Mouse (Mus musculus): Measurements from ENCODE around the gene Ntm. TPM values are rescaled to one million over a fixed set of nuclear protein-coding genes. Genes with fewer than 3 reads are reported as not detected.

Gene Ntm
- polyA plus RNA-seq, 1 experiment from 2014 or later = 14.1 TPM

- DNase-seq (ENCODE audit: low spot score, missing footprints) (peak; percentile 59), ATAC-seq (ENCODE audit: low FRiP score) (no peak)
- no peaks in the 10 kb centered on the region for H3K9me3 ChIP-seq (ENCODE audit: control insufficient read depth, low read length)
- WGBS = 87% methylated on average over 6 of the region's 6 CpGs
- H3K4me2 ChIP-seq = no peak overlapping the region
- H3K4me3 ChIP-seq (ENCODE audit: low read depth, low read length) = no peak overlapping the region
- H3K9ac ChIP-seq (ENCODE audit: low read length) = no peak overlapping the region
- H3K27me3 ChIP-seq (ENCODE audit: control insufficient read depth, insufficient read depth, low read length) = no peaks in the 10 kb centered on the region
- H3K4me1 ChIP-seq (ENCODE audit: control insufficient read depth, insufficient read depth, low read length) = no peaks in the 10 kb centered on the region
- no peak overlapping the region for H3K27ac ChIP-seq (ENCODE audit: low read depth, low read length)
- H3K36me3 ChIP-seq (ENCODE audit: control insufficient read depth, insufficient read depth, low read length) = no peaks in the 10 kb centered on the region
Measured at GRCm38 (mm10) chr9:29682224-29682623, 280.7 kb downstream of the Ntm start.

- DNase-seq (ENCODE audit: low spot score, missing footprints) (no peak), ATAC-seq (ENCODE audit: low FRiP score) (no peak)
- H3K4me3 ChIP-seq (ENCODE audit: low read depth, low read length) = no peak overlapping the region
Measured at GRCm38 (mm10) chr9:29680677-29681076, 282.3 kb downstream of the Ntm start.

GRCm38 (mm10) chr9:29673911-29674310, 289.0 kb downstream of the Ntm start:
- peak; percentile 80 for DNase-seq (ENCODE audit: low spot score, missing footprints)

More at GRCm38 (mm10) chr9:29680677-29681076, 282.3 kb downstream of the Ntm start:
- WGBS = 19% methylated on average over 5 of the region's 5 CpGs
- H3K27me3 ChIP-seq (ENCODE audit: control insufficient read depth, insufficient read depth, low read length) = no peaks in the 10 kb centered on the region
- H3K27ac ChIP-seq (ENCODE audit: low read depth, low read length) = no peak overlapping the region
- H3K9me3 ChIP-seq (ENCODE audit: control insufficient read depth, low read length) = no peaks in the 10 kb centered on the region
- no peaks in the 10 kb centered on the region for H3K4me1 ChIP-seq (ENCODE audit: control insufficient read depth, insufficient read depth, low read length)
- H3K36me3 ChIP-seq (ENCODE audit: control insufficient read depth, insufficient read depth, low read length) = no peaks in the 10 kb centered on the region
- H3K4me2 ChIP-seq = no peak overlapping the region
- no peak overlapping the region for H3K9ac ChIP-seq (ENCODE audit: low read length)

GRCm38 (mm10) chr9:29671861-29672260, 291.1 kb downstream of the Ntm start:
- peak; percentile 23 for DNase-seq (ENCODE audit: low spot score, missing footprints)
- no peaks in the 10 kb centered on the region for H3K27me3 ChIP-seq (ENCODE audit: control insufficient read depth, insufficient read depth, low read length)
- no peak overlapping the region for H3K4me3 ChIP-seq (ENCODE audit: low read depth, low read length)
- no peak overlapping the region for H3K9ac ChIP-seq (ENCODE audit: low read length)
- H3K27ac ChIP-seq (ENCODE audit: low read depth, low read length) = no peak overlapping the region
- H3K4me1 ChIP-seq (ENCODE audit: control insufficient read depth, insufficient read depth, low read length) = peaks cover 5% of the 10 kb centered on the region; the same call in 1 of the 2 replicates
- no peak overlapping the region for H3K4me2 ChIP-seq
- ATAC-seq (ENCODE audit: low FRiP score) = no peak
- no peaks in the 10 kb centered on the region for H3K9me3 ChIP-seq (ENCODE audit: control insufficient read depth, low read length)
- no peaks in the 10 kb centered on the region for H3K36me3 ChIP-seq (ENCODE audit: control insufficient read depth, insufficient read depth, low read length)
- 90% methylated on average over 6 of the region's 6 CpGs for WGBS

More at GRCm38 (mm10) chr9:29673911-29674310, 289.0 kb downstream of the Ntm start:
- Histone ChIP-seq H3K27ac (ENCODE audit: low read depth, low read length) (no peak overlapping the region), H3K36me3 (ENCODE audit: control insufficient read depth, insufficient read depth, low read length) (no peaks in the 10 kb centered on the region), H3K4me2 (no peak overlapping the region), H3K9ac (ENCODE audit: low read length) (no peak overlapping the region), H3K4me3 (ENCODE audit: low read depth, low read length) (no peak overlapping the region), H3K9me3 (ENCODE audit: control insufficient read depth, low read length) (no peaks in the 10 kb centered on the region), H3K27me3 (ENCODE audit: control insufficient read depth, insufficient read depth, low read length) (no peaks in the 10 kb centered on the region), H3K4me1 (ENCODE audit: control insufficient read depth, insufficient read depth, low read length) (peaks cover 5% of the 10 kb centered on the region; the same call in 1 of the 2 replicates)
- 67% methylated on average over 8 of the region's 8 CpGs for WGBS
- no peak for ATAC-seq (ENCODE audit: low FRiP score)

- Histone ChIP-seq H3K9me3 (ENCODE audit: control insufficient read depth, low read length) (no peaks in the 10 kb centered on the region), H3K4me2 (no peak overlapping the region), H3K27ac (ENCODE audit: low read depth, low read length) (no peak overlapping the region), H3K4me3 (ENCODE audit: low read depth, low read length) (no peak overlapping the region), H3K9ac (ENCODE audit: low read length) (no peak overlapping the region), H3K4me1 (ENCODE audit: control insufficient read depth, insufficient read depth, low read length) (peaks cover 6% of the 10 kb centered on the region; the same call in 1 of the 2 replicates), H3K27me3 (ENCODE audit: control insufficient read depth, insufficient read depth, low read length) (no peaks in the 10 kb centered on the region), H3K36me3 (ENCODE audit: control insufficient read depth, insufficient read depth, low read length) (no peaks in the 10 kb centered on the region)
- ATAC-seq (ENCODE audit: low FRiP score) (no peak), DNase-seq (ENCODE audit: low spot score, missing footprints) (no peak)
- WGBS = 86% methylated on average over 7 of the region's 7 CpGs
Measured at GRCm38 (mm10) chr9:29663286-29663685, 299.7 kb downstream of the Ntm start.

GRCm38 (mm10) chr9:29661468-29662145, 301.3 kb downstream of the Ntm start:
- Histone ChIP-seq H3K9ac (ENCODE audit: low read length) (no peak overlapping the region), H3K4me3 (ENCODE audit: low read depth, low read length) (no peak overlapping the region), H3K4me1 (ENCODE audit: control insufficient read depth, insufficient read depth, low read length) (peaks cover 15% of the 10 kb centered on the region), H3K9me3 (ENCODE audit: control insufficient read depth, low read length) (no peaks in the 10 kb centered on the region), H3K27me3 (ENCODE audit: control insufficient read depth, insufficient read depth, low read length) (no peaks in the 10 kb centered on the region), H3K27ac (ENCODE audit: low read depth, low read length) (no peak overlapping the region), H3K36me3 (ENCODE audit: control insufficient read depth, insufficient read depth, low read length) (no peaks in the 10 kb centered on the region), H3K4me2 (no peak overlapping the region)
- DNase-seq (ENCODE audit: low spot score, missing footprints) (peak; percentile 95), ATAC-seq (ENCODE audit: low FRiP score) (peak; percentile 45; the same call in 1 of the 2 replicates)
- WGBS = 8% methylated on average over 3 of the region's 3 CpGs

- Histone ChIP-seq H3K4me2 (no peak overlapping the region), H3K9me3 (ENCODE audit: control insufficient read depth, low read length) (no peaks in the 10 kb centered on the region), H3K9ac (ENCODE audit: low read length) (no peak overlapping the region), H3K36me3 (ENCODE audit: control insufficient read depth, insufficient read depth, low read length) (no peaks in the 10 kb centered on the region), H3K27ac (ENCODE audit: low read depth, low read length) (no peak overlapping the region), H3K27me3 (ENCODE audit: control insufficient read depth, insufficient read depth, low read length) (no peaks in the 10 kb centered on the region), H3K4me1 (ENCODE audit: control insufficient read depth, insufficient read depth, low read length) (peaks cover 15% of the 10 kb centered on the region), H3K4me3 (ENCODE audit: low read depth, low read length) (no peak overlapping the region)
- WGBS = 76% methylated on average over 3 of the region's 3 CpGs
- ATAC-seq (ENCODE audit: low FRiP score) (no peak), DNase-seq (ENCODE audit: low spot score, missing footprints) (no peak)
Measured at GRCm38 (mm10) chr9:29660059-29660613, 302.8 kb downstream of the Ntm start.

- peaks cover 15% of the 10 kb centered on the region for H3K4me1 ChIP-seq (ENCODE audit: control insufficient read depth, insufficient read depth, low read length)
- H3K9me3 ChIP-seq (ENCODE audit: control insufficient read depth, low read length) = no peaks in the 10 kb centered on the region
- H3K9ac ChIP-seq (ENCODE audit: low read length) = no peak overlapping the region
- H3K36me3 ChIP-seq (ENCODE audit: control insufficient read depth, insufficient read depth, low read length) = no peaks in the 10 kb centered on the region
- peak; percentile 63 for ATAC-seq (ENCODE audit: low FRiP score)
- no peaks in the 10 kb centered on the region for H3K27me3 ChIP-seq (ENCODE audit: control insufficient read depth, insufficient read depth, low read length)
- no peak overlapping the region for H3K27ac ChIP-seq (ENCODE audit: low read depth, low read length)
- WGBS = 48% methylated on average over 7 of the region's 7 CpGs
- no peak overlapping the region for H3K4me2 ChIP-seq
- no peak overlapping the region for H3K4me3 ChIP-seq (ENCODE audit: low read depth, low read length)
- no peak for DNase-seq (ENCODE audit: low spot score, missing footprints)
Measured at GRCm38 (mm10) chr9:29657761-29658465, 305.0 kb downstream of the Ntm start.

- no peaks in the 10 kb centered on the region for H3K27me3 ChIP-seq (ENCODE audit: control insufficient read depth, insufficient read depth, low read length)
- no peak overlapping the region for H3K4me3 ChIP-seq (ENCODE audit: low read depth, low read length)
- H3K9me3 ChIP-seq (ENCODE audit: control insufficient read depth, low read length) = no peaks in the 10 kb centered on the region
- H3K36me3 ChIP-seq (ENCODE audit: control insufficient read depth, insufficient read depth, low read length) = no peaks in the 10 kb centered on the region
- no peak overlapping the region for H3K4me2 ChIP-seq
- peaks cover 15% of the 10 kb centered on the region for H3K4me1 ChIP-seq (ENCODE audit: control insufficient read depth, insufficient read depth, low read length)
- DNase-seq (ENCODE audit: low spot score, missing footprints) (peak; percentile 94), ATAC-seq (ENCODE audit: low FRiP score) (no peak)
- H3K27ac ChIP-seq (ENCODE audit: low read depth, low read length) = no peak overlapping the region
- no peak overlapping the region for H3K9ac ChIP-seq (ENCODE audit: low read length)
- WGBS = 18% methylated on average over 6 of the region's 6 CpGs
Measured at GRCm38 (mm10) chr9:29654885-29655284, 308.1 kb downstream of the Ntm start.
